Mouse (Mus musculus) liver, embryonic 14.5 days (tissue): ENCODE results near the gene Poglut1. TPM values are rescaled to one million over a fixed set of nuclear protein-coding genes. Genes with fewer than 3 reads are reported as not detected.

Experiments
- ATAC-seq: fragments of 200-750 bp; cut with Nextera tagmentation; 2 replicates; pipeline ENCODE4 v1.8.0; 2017; ENCODE audit warnings: moderate number of reproducible peaks, mild to moderate bottlenecking, moderate library complexity; ENCODE audit not compliant: insufficient read depth
- DNase-seq, 3 experiments: peaks; one replicate each; pipeline ENCODE4 v3.0.0-alpha.2; 2012 to 2013; ENCODE audit warnings: low read depth in 3 of 3, low spot score in 3 of 3
- H3K27ac ChIP-seq: fragments of 300-500 bp; sonication (generic); 2 replicates; pipeline ENCODE4 v1.5.1; 2014; ENCODE audit warnings: moderate library complexity, mild to moderate bottlenecking, control low read depth, inconsistent platforms
- H3K27me3 ChIP-seq: fragments of 300-500 bp; sonication (generic); 2 replicates; pipeline ENCODE4 v1.6.1; 2014; ENCODE audit warnings: mild to moderate bottlenecking, low read length, moderate library complexity; ENCODE audit not compliant: control insufficient read depth, insufficient read depth
- H3K36me3 ChIP-seq: fragments of 300-500 bp; sonication (generic); replicated peaks from 2 replicates; pipeline ENCODE4 v1.6.1; 2014; ENCODE audit warnings: low read depth; ENCODE audit not compliant: control insufficient read depth, insufficient read depth
- H3K4me1 ChIP-seq, 2 experiments: fragments of 200-500 bp in 1 of 2; fragments of 300-500 bp in 1 of 2; sonication (generic) in 1 of 2; replicated peaks; 2 replicates each; pipeline ENCODE4 v1.6.1; 2012 to 2014; ENCODE audit warnings: antibody characterized with exemption in 1 of 2, inconsistent platforms in 1 of 2, low read length in 1 of 2; ENCODE audit not compliant: control insufficient read depth in 2 of 2, insufficient read depth in 2 of 2
- H3K4me2 ChIP-seq: fragments of 300-500 bp; sonication (generic); 2 replicates; pipeline ENCODE4 v1.6.1; 2014; ENCODE audit warnings: low read depth, mild to moderate bottlenecking, control low read depth, moderate library complexity
- H3K4me3 ChIP-seq, 2 experiments: fragments of 200-500 bp in 1 of 2; fragments of 300-500 bp in 1 of 2; sonication (generic) in 1 of 2; 2 replicates each; pipeline ENCODE4 v1.5.1; 2012 to 2014; ENCODE audit warnings: low read depth in 2 of 2, low read length in 2 of 2, mild to moderate bottlenecking in 2 of 2, control low read depth in 1 of 2, inconsistent platforms in 1 of 2, moderate library complexity in 1 of 2; ENCODE audit not compliant: insufficient read depth in 1 of 2
- H3K9ac ChIP-seq: fragments of 300-500 bp; sonication (generic); replicated peaks from 2 replicates; pipeline ENCODE4 v1.6.1; 2014; ENCODE audit warnings: mild to moderate bottlenecking, control low read depth, moderate library complexity
- H3K9me3 ChIP-seq: fragments of 300-500 bp; sonication (generic); 2 replicates; pipeline ENCODE4 v1.6.1; 2016; ENCODE audit warnings: low read length, mixed read lengths; ENCODE audit not compliant: control insufficient read depth
- CTCF ChIP-seq: IDR thresholded peaks from 2 replicates; pipeline ENCODE4 v1.5.1; 2016; ENCODE audit warnings: antibody characterized with exemption, low read depth, control low read depth
- EP300 ChIP-seq: IDR thresholded peaks from 2 replicates; pipeline ENCODE4 v1.6.1; 2016; ENCODE audit warnings: antibody characterized with exemption, low read depth
- WGBS: fragments of 180-500 bp; shearing (Covaris S2); extraction: QIAGEN DNeasy Blood & Tissue Kit; methylation state at CpG from one replicate; pipeline ENCODE4 v1.1.7; 2014; ENCODE audit not compliant: insufficient replicate concordance; 5-methylcytosine and 5-hydroxymethylcytosine counted together
- polyA plus RNA-seq, 2 experiments: library from polyadenylated mRNA; depleted of rRNA in 1 of 2; stranded (reverse) in 1 of 2; unstranded in 1 of 2; fragments of >200 nt; fragmentation: Nextera tagmentation in 1 of 2; extraction: Ambion mirVana in 1 of 2; gene quantifications; 2 replicates each; pipeline versions ENCODE4 v1.2.1 to v1.2.3; 2012 to 2014

The Poglut1 gene
- polyA plus RNA-seq, 2 experiments, result 5.9 to 7.2 TPM

- no peak overlapping the region for H3K4me2 ChIP-seq
- ATAC-seq, result no peak
- DNase-seq, result no peak
- H3K9me3 ChIP-seq, result no peaks in the 10 kb centered on the region
- H3K27me3 ChIP-seq, result no peaks in the 10 kb centered on the region
- H3K36me3 ChIP-seq, result peaks cover 8% of the 10 kb centered on the region
- H3K4me3 ChIP-seq, result no peak overlapping the region
- no peaks in the 10 kb centered on the region for H3K4me1 ChIP-seq
- WGBS, result 86% methylated on average over 10 of the region's 10 CpGs
- H3K27ac ChIP-seq, result no peak overlapping the region
- no peak overlapping the region for H3K9ac ChIP-seq
- TF ChIP-seq CTCF, result no peak
- no peak for TF ChIP-seq EP300
Measured at GRCm38 (mm10) chr16:38502469-38502868, 47.6 kb downstream of the Poglut1 start.

GRCm38 (mm10) chr16:38496604-38497140 is 53.4 kb downstream of the Poglut1 start:
- 78% methylated on average over 7 of the region's 7 CpGs for WGBS
- Histone ChIP-seq H3K9ac (no peak overlapping the region), H3K27me3 (no peaks in the 10 kb centered on the region), H3K36me3 (peaks cover 8% of the 10 kb centered on the region), H3K4me2 (no peak overlapping the region), H3K27ac (no peak overlapping the region), H3K4me3 (no peak overlapping the region), H3K4me1 (no peaks in the 10 kb centered on the region), H3K9me3 (no peaks in the 10 kb centered on the region)
- DNase-seq (no peak), ATAC-seq (no peak)
- TF ChIP-seq EP300 (no peak), CTCF (no peak)

GRCm38 (mm10) chr16:38493890-38494289 is 56.2 kb downstream of the Poglut1 start:
- Histone ChIP-seq H3K9me3 (no peaks in the 10 kb centered on the region), H3K4me3 (no peak overlapping the region), H3K4me1 (no peaks in the 10 kb centered on the region), H3K27me3 (no peaks in the 10 kb centered on the region), H3K9ac (no peak overlapping the region), H3K27ac (no peak overlapping the region), H3K4me2 (no peak overlapping the region), H3K36me3 (peaks cover 6% of the 10 kb centered on the region)
- DNase-seq (no peak), ATAC-seq (no peak)
- TF ChIP-seq CTCF (no peak), EP300 (no peak)
- 71% methylated on average over 10 of the region's 10 CpGs for WGBS

GRCm38 (mm10) chr16:38492551-38492950 is 57.5 kb downstream of the Poglut1 start:
- H3K9ac ChIP-seq, result no peak overlapping the region
- TF ChIP-seq EP300 (no peak), CTCF (no peak)
- H3K27me3 ChIP-seq, result no peaks in the 10 kb centered on the region
- WGBS, result 70% methylated on average over 3 of the region's 3 CpGs
- no peak overlapping the region for H3K4me2 ChIP-seq
- H3K4me1 ChIP-seq, result no peaks in the 10 kb centered on the region
- no peaks in the 10 kb centered on the region for H3K9me3 ChIP-seq
- ATAC-seq (no peak), DNase-seq (no peak)
- H3K36me3 ChIP-seq, result no peaks in the 10 kb centered on the region
- H3K27ac ChIP-seq, result no peak overlapping the region
- no peak overlapping the region for H3K4me3 ChIP-seq

GRCm38 (mm10) chr16:38483582-38484309 is 66.3 kb downstream of the Poglut1 start:
- 21% methylated on average over 42 of the region's 42 CpGs for WGBS
- no peak for DNase-seq

More at GRCm38 (mm10) chr16:38483582-38484309, 66.3 kb downstream of the Poglut1 start:
- no peak for TF ChIP-seq EP300
- Histone ChIP-seq H3K27ac (no peak overlapping the region), H3K36me3 (no peaks in the 10 kb centered on the region), H3K4me1 (peaks cover 10 to 23% of the 10 kb centered on the region in 2 experiments), H3K9ac (no peak overlapping the region), H3K9me3 (no peaks in the 10 kb centered on the region), H3K4me3 (peak overlapping the region; percentile 0 to 31), H3K27me3 (peaks cover 11% of the 10 kb centered on the region), H3K4me2 (peak overlapping the region; percentile 58)
- ATAC-seq, result no peak
